Mouse (Mus musculus) intestine, embryonic 14.5 days (tissue): ENCODE results near the gene Scel. TPM values are rescaled to one million over a fixed set of nuclear protein-coding genes. Genes with fewer than 3 reads are reported as not detected.

Source experiments
- ATAC-seq: fragments of 200-750 bp; cut with Nextera tagmentation; replicated peaks from 2 replicates; pipeline ENCODE4 v1.8.0; 2017; ENCODE audit warnings: low read depth, moderate number of reproducible peaks, moderate TSS enrichment, moderate library complexity; ENCODE audit not compliant: low FRiP score, low TSS enrichment
- DNase-seq: peaks from one replicate; pipeline ENCODE4 v3.0.0-alpha.2; 2018; ENCODE audit warnings: low spot score
- H3K27ac ChIP-seq: fragments of 300-500 bp; sonication (generic); 2 replicates; pipeline ENCODE4 v1.5.1; 2014; ENCODE audit warnings: low read depth, mild to moderate bottlenecking, control low read depth
- H3K27me3 ChIP-seq: fragments of 300-500 bp; sonication (generic); replicated peaks from 2 replicates; pipeline ENCODE4 v1.6.1; 2014; ENCODE audit warnings: low read length, control low read depth; ENCODE audit not compliant: control insufficient read depth, insufficient read depth
- H3K36me3 ChIP-seq: fragments of 300-500 bp; sonication (generic); 2 replicates; pipeline ENCODE4 v1.6.1; 2014; ENCODE audit warnings: low read length, control low read depth; ENCODE audit not compliant: control insufficient read depth, insufficient read depth
- H3K4me1 ChIP-seq: fragments of 300-500 bp; sonication (generic); replicated peaks from 2 replicates; pipeline ENCODE4 v1.6.1; 2014; ENCODE audit warnings: low read length, control low read depth, mixed read lengths; ENCODE audit not compliant: control insufficient read depth, insufficient read depth
- H3K4me2 ChIP-seq: fragments of 300-500 bp; sonication (generic); 2 replicates; pipeline ENCODE4 v1.6.1; 2014; ENCODE audit warnings: low read length
- H3K4me3 ChIP-seq: fragments of 300-500 bp; sonication (generic); 2 replicates; pipeline ENCODE4 v1.5.1; 2014; ENCODE audit warnings: low read depth, low read length, control low read depth, mixed read lengths
- H3K9ac ChIP-seq: fragments of 300-500 bp; sonication (generic); 2 replicates; pipeline ENCODE4 v1.6.1; 2014; ENCODE audit warnings: mild to moderate bottlenecking, low read length
- H3K9me3 ChIP-seq: fragments of 300-500 bp; sonication (generic); 2 replicates; pipeline ENCODE4 v1.6.1; 2016; ENCODE audit warnings: low read length, control low read depth; ENCODE audit not compliant: control insufficient read depth
- WGBS: fragments of 180-500 bp; shearing (Covaris S2); extraction: QIAGEN DNeasy Blood & Tissue Kit; methylation state at CpG from one replicate; pipeline ENCODE4 v1.1.7; 2014; 5-methylcytosine and 5-hydroxymethylcytosine counted together
- polyA plus RNA-seq: library from polyadenylated mRNA; unstranded; fragments of >200 nt; fragmentation: Nextera tagmentation; extraction: Ambion mirVana; gene quantifications from 2 replicates; pipeline ENCODE4 v1.2.1, GENCODE M21; 2014

Scel gene
- polyA plus RNA-seq, 1 experiment from 2014 or later = 0.84 TPM

DNA sequence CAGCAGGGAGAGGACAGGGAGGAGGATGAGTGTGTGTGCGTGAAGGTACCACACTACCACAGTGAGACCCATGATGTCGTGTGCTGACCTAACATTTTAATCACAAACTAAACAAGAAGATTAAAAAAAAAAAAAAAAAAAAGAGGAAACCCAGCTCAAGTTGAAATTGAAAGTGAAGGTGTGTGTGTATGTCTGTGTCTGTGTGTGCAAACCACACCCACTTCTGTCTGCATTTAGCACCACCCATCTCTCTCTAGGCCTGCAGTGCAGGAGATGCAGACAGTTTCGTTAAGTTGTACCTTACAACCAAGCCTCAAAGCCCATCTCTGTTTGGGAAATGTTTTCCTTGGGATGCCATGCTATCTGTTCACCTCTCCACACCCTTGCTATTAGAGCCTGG is 35.9 kb upstream of the Scel start:
- WGBS = 67% methylated on average over 3 of the region's 3 CpGs
- no peak overlapping the region for H3K4me3 ChIP-seq
- H3K27me3 ChIP-seq = no peaks in the 10 kb centered on the region
- H3K4me2 ChIP-seq = no peak overlapping the region
- no peaks in the 10 kb centered on the region for H3K36me3 ChIP-seq
- no peaks in the 10 kb centered on the region for H3K9me3 ChIP-seq
- no peaks in the 10 kb centered on the region for H3K4me1 ChIP-seq
- ATAC-seq (no peak), DNase-seq (no peak)
- no peak overlapping the region for H3K27ac ChIP-seq
- no peak overlapping the region for H3K9ac ChIP-seq

DNA sequence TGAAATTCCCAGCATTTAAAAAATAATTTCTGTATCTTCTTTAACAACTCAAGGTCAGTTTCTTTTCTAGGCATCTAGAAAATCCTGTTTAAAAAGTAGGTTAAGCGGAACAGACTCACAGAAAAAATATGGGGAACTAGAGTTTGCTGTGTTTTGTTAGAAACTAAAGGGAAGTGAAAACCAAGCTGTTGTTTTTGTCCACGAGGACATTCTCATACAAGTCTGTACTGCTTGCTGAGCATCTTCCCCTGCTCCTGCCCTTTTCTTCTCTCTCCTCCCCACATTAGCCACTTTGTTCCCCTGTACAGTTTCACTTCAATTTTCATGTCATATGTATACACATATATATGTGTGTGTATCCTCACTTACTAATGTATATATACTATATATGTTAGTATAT is 35.2 kb upstream of the Scel start:
- H3K4me2 ChIP-seq = no peak overlapping the region
- H3K27me3 ChIP-seq = no peaks in the 10 kb centered on the region
- no peak for ATAC-seq
- no peak overlapping the region for H3K27ac ChIP-seq
- H3K4me1 ChIP-seq = no peaks in the 10 kb centered on the region
- no peak overlapping the region for H3K9ac ChIP-seq
- WGBS = 80% methylated on average over 2 of the region's 2 CpGs
- no peaks in the 10 kb centered on the region for H3K36me3 ChIP-seq
- no peaks in the 10 kb centered on the region for H3K9me3 ChIP-seq
- H3K4me3 ChIP-seq = no peak overlapping the region
- DNase-seq = no peak

DNA sequence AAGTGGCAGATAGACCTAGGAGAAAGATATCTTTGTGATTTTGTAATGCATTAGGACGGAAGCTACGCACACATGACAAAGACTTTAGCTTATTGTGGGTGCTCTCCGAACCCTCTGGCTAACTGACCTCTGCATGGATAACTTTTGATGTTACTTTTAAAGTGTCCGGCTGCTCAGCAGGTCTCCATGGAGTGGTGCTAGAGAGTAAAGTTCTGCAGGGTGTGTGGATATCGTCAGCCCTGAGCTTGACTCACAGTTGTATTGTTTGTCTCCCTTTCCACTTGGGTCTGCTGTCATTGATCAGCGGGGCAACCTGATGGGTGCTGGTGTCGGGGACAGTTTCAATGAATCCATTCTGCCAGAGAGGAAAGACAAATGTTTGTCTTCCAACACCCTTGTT is 33.7 kb upstream of the Scel start:
- no peaks in the 10 kb centered on the region for H3K9me3 ChIP-seq
- DNase-seq (no peak), ATAC-seq (no peak)
- H3K36me3 ChIP-seq = no peaks in the 10 kb centered on the region
- no peak overlapping the region for H3K9ac ChIP-seq
- no peaks in the 10 kb centered on the region for H3K4me1 ChIP-seq
- H3K4me3 ChIP-seq = no peak overlapping the region
- H3K4me2 ChIP-seq = no peak overlapping the region
- H3K27ac ChIP-seq = no peak overlapping the region
- WGBS = 54% methylated on average over 7 of the region's 7 CpGs
- H3K27me3 ChIP-seq = no peaks in the 10 kb centered on the region

DNA sequence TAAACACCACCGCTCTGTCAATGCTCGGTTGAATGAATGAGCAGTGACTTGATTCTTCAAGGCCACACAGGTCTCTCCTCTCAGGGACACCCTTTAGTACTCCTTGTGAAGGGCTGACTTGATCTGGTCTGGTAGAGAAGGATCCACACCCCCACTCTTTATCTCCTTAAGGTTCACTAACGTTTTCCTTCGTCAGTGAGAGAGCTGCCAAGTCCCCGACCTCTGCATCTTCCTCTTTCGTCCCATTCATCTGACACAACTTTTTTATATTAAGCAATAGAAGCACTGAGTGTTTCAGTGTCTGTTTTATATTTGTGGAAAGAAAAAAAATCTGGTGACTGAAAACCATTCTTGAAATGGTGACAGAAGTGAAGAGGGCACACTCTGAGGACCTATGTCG is 31.6 kb upstream of the Scel start:
- no peak for ATAC-seq

DNA sequence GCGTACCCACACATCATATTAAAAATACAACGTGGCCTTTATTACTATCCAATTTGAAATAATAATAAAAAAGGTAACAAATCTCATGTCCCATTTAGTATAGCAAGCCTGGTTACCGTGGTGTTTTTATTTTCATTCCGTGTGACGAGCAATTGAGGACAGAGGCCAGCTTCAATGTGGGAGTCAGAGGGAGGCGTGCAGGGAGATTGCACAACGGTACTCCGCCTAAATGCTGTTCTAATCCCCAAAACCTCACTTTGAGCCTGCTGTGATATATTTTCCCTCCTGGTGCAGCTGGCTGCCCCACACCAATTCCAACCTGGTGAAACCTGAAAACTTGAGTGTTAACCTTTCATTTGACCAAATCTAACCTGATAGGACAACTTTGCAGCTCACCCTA is 27.5 kb upstream of the Scel start:
- DNase-seq (no peak), ATAC-seq (no peak)
- H3K9ac ChIP-seq = no peak overlapping the region
- no peaks in the 10 kb centered on the region for H3K9me3 ChIP-seq
- H3K27me3 ChIP-seq = no peaks in the 10 kb centered on the region
- no peaks in the 10 kb centered on the region for H3K36me3 ChIP-seq
- H3K4me2 ChIP-seq = no peak overlapping the region
- H3K4me3 ChIP-seq = no peak overlapping the region
- 88% methylated on average over 8 of the region's 8 CpGs for WGBS
- no peak overlapping the region for H3K27ac ChIP-seq
- H3K4me1 ChIP-seq = no peaks in the 10 kb centered on the region

More for the DNA sequence above, 31.6 kb upstream of the Scel start:
- no peak overlapping the region for H3K9ac ChIP-seq
- no peaks in the 10 kb centered on the region for H3K27me3 ChIP-seq
- H3K4me2 ChIP-seq = no peak overlapping the region
- no peak overlapping the region for H3K27ac ChIP-seq
- H3K9me3 ChIP-seq = no peaks in the 10 kb centered on the region
- H3K4me3 ChIP-seq = no peak overlapping the region
- H3K4me1 ChIP-seq = no peaks in the 10 kb centered on the region
- DNase-seq = no peak
- WGBS = 76% methylated on average over 7 of the region's 7 CpGs
- no peaks in the 10 kb centered on the region for H3K36me3 ChIP-seq

DNA sequence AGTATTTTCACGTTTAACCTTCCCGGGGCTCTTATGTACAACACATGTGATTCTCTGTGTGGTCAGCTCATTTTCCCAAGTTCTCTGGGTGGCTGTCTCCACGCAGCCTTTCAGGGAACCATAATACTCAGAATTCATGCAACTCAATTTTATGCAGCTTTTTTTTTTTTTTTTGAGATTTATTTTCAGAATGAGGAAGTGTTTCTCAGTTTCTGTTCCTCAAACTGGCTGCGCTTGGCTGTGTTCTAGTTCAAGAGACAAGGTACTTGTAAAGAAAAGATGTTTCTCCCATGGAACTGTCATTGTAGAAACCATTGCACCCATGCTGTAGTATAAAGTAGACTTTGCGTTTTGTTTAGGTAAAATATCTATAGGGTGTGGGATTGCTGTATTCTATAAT is 26.2 kb upstream of the Scel start:
- H3K27ac ChIP-seq = no peak overlapping the region
- 89% methylated on average over 5 of the region's 5 CpGs for WGBS
- H3K4me3 ChIP-seq = no peak overlapping the region
- DNase-seq = no peak
- H3K36me3 ChIP-seq = no peaks in the 10 kb centered on the region
- no peak for ATAC-seq
- no peaks in the 10 kb centered on the region for H3K4me1 ChIP-seq
- 0 out of 2 replicates have a peak, but pooled peaks cover 6% of the 10 kb centered on the region for H3K9me3 ChIP-seq
- H3K27me3 ChIP-seq = no peaks in the 10 kb centered on the region
- H3K4me2 ChIP-seq = no peak overlapping the region
- no peak overlapping the region for H3K9ac ChIP-seq

DNA sequence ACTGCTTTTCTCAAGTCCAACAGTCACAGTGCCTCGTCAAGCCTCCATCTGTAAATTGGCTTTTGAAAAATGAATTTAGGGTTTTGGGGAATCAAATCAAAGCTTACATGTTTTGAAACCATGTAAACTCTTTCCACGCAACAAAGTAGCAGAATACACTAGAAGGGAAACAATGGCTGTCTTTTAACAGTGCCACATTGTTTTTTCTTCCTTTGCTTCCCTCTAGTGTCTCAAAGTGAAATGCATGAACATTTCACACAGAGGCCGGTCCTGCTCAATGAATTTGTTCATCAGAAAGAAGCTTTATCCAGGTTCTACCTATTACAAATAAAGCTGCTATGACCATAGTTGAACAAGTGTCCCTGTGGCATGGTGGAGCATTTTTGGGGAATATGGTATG is 24.5 kb upstream of the Scel start:
- Histone ChIP-seq H3K4me3 (no peak overlapping the region), H3K27me3 (no peaks in the 10 kb centered on the region), H3K9me3 (0 out of 2 replicates have a peak, but pooled peaks cover 9% of the 10 kb centered on the region), H3K4me2 (no peak overlapping the region), H3K27ac (no peak overlapping the region), H3K9ac (no peak overlapping the region), H3K4me1 (no peaks in the 10 kb centered on the region), H3K36me3 (no peaks in the 10 kb centered on the region)
- ATAC-seq (no peak), DNase-seq (no peak)
- 63% methylated on average over 3 of the region's 3 CpGs for WGBS

DNA sequence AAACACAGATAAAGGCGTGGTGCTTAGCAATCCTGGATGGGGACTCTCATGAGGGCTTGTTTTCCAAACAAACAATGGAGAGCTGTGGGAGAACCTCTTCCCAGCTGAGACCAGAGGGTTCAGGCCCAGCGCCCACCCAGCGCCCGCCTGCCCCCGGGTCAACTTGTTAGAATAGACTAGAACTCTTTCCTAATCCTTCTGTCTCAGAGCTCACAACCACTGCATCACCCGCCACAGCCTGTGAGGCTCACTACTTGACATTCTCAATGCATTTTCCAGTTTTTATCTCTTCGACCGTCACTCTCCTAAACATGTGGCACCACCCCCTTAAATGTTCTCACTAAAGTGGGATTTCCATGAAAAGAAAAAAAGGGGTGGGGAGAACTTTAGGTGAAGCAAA is 14.9 kb upstream of the Scel start:
- no peak overlapping the region for H3K9ac ChIP-seq
- no peaks in the 10 kb centered on the region for H3K9me3 ChIP-seq
- H3K27ac ChIP-seq = no peak overlapping the region
- no peak overlapping the region for H3K4me3 ChIP-seq
- no peak for ATAC-seq
- H3K4me1 ChIP-seq = no peaks in the 10 kb centered on the region
- no peaks in the 10 kb centered on the region for H3K36me3 ChIP-seq
- H3K4me2 ChIP-seq = no peak overlapping the region
- no peak for DNase-seq
- WGBS = 80% methylated on average over 8 of the region's 8 CpGs
- no peaks in the 10 kb centered on the region for H3K27me3 ChIP-seq

DNA sequence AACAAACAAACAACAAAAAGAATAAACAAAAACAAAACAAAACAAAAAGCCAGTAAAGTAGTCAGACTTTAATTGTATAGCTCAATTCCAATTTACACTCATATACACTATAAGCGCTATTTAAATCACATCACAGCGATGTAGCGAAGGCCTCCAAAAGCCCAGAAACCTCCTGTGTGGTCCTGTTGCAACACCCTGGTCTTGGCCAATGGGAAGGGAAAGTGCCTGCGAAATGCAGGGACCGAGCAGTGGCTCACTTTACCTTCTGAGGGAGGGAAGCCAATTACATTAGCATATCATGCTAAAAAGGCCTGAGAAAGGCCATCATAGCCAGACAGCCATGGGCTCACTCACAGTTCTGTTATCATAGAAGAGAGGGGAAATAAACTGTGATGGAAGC is 14.5 kb upstream of the Scel start:
- H3K4me3 ChIP-seq = no peak overlapping the region
- H3K27ac ChIP-seq = no peak overlapping the region
- no peaks in the 10 kb centered on the region for H3K9me3 ChIP-seq
- H3K9ac ChIP-seq = no peak overlapping the region
- WGBS = 79% methylated on average over 5 of the region's 5 CpGs
- H3K4me2 ChIP-seq = no peak overlapping the region
- ATAC-seq (no peak), DNase-seq (no peak)
- no peaks in the 10 kb centered on the region for H3K27me3 ChIP-seq
- no peaks in the 10 kb centered on the region for H3K36me3 ChIP-seq
- no peaks in the 10 kb centered on the region for H3K4me1 ChIP-seq
